Mouse (Mus musculus) layer of hippocampus, adult 9-11 months (tissue): ENCODE data around the gene Magi1.
A peak's percentile ranks its signal among the peaks of the same experiment; 100 is the strongest.

Experiments
- DNase-seq: peaks from one replicate; pipeline ENCODE4 v3.0.0; 2022

Gene Magi1

DNA sequence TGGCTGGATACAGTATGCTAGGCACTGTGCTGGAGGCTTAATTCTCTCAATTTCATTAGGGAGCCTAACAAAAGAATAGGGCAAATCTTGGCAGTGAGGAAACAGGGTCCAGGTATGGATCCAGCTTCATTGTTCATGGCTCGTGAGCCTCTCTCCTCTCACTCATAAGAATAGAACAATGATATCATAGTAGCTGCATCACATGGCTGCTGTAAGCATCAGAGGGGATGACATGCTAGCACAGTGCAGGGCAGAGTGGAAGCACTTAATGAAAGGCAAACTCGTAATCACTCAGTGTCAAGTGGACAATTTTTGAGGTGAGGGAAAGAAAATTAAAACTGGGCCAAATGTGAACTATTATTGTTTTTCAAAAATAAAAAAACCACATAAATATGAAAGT is 337.1 kb downstream of the Magi1 start:
- DNase-seq: no peak

DNA sequence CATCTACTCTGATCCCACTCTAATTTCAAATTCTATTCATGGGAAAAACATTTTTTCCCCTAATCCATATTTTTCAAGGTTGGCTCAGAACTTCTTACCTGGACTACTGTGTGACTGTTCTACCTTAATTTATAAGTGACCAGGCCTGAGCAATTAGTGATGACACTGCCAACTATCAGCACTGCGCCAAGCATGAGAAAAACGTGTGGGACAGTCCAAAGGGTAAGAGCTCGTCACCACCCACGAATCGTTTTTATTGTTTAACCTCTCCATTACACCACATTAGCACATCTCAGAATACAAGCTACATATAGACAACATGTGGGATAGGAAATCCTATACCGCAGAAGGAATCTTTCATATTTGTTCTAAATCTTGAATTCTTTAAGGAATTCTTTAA is 347.4 kb downstream of the Magi1 start:
- no peak for DNase-seq

- DNase-seq: no peak
Observed at GRCm38 (mm10) chr6:93935793-93936192, 347.9 kb downstream of the Magi1 start.

DNA sequence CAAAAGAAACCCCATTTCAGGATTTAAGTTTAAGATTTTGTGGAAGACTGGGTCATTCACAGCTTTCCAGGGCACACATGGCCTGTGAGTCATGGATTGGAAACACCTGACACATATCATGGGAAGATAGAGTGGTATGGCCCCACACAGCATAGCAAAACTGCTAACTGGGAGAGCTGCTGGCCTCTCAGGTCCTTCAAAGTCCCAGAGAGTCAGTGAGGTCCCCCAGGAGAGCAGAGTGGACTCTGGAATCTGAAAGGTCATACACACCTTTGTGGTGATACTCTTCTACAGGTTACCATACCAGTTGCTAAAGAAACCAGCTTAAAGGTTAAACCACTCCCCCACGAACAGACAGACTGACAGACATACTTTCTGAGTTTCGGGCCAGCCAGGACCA is 349.0 kb downstream of the Magi1 start:
- DNase-seq: no peak

DNA sequence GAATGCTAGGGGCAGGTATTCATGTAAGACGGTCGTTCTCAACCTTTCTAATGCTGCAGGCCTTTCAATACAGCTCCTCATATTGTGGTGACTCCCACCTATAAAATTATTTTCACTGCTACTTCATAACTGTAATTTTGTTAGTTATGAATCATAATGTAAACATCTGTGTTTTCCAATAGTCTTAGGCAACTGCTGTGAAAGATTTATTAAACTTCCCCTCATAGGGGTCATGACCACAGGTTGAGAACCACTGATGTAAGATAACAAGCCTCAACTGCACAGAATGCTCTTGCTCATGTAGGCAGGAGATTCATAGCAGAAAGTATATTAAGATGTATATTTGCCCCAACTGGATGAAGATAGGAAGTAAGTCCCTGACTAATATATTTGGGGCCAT is 359.1 kb downstream of the Magi1 start:
- DNase-seq: no peak

DNA sequence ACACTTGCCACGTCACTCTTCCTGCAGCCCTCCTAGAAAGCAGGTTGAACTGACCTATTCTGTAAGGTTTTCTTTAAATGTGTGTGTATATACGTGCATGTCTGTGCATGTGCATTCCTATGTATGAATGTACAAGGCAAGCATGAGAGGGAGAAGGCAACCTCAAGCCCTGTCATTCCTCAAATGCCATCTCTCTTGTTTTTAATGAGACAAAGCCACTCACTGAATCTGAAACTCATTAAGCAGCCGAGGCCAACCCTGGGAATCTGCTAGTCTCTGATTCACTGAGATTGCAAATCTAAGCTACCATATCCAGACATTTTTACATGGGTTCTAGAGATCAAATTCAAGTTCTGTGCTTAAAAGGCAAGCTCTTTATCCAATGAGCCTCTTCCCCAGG is 359.7 kb downstream of the Magi1 start:
- DNase-seq: no peak

DNA sequence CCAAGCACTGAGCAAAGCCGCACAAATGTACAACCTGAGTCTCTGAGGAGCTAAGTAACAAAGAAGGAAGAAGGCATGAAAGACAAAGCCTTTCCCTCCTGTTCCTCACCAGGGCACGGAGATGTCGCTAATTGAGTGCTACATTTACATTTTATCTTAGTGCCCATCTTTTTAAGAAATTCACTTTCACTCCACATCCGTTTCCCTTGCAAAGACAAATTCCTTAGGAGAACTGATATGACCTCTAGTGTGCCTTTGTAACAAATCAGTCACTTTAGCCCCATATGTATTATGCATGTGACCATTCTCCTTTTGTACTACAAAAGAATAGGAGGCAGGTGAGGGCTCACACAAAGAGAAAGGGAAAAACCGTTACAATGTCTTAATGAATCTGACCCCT is 360.4 kb downstream of the Magi1 start:
- DNase-seq: no peak

GRCm38 (mm10) chr6:93922931-93923330 is 360.8 kb downstream of the Magi1 start:
- no peak for DNase-seq

DNA sequence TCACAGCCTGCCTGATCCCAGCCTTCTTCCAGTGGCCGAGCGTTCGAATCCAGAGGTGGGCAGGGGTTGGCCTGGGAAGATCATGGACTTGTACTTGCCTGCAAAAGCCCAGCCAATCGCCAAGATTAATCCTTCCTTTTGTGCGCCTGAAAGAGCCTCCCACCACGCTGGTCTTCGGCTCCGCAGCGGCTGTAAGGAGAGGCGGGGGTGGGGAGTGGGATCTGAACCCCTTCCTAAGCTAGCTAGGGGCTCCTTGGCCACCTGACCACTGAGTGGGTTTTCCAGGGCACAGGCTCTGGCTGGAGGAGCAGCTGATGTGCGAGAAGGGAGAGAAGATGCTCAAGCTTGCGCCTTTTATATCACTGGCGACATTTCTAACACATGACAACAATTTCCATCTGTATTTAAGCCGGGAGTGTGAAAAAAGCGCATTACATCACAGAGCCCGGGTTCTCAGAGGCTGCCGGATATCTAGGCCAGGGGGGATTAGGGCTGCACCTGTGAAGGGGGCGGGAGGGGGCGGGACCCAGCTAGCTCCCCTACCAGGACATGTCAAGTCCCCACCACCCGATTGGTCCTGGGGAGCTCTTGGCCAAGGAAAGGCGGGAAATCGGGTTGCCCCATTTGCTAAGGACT is 370.4 kb downstream of the Magi1 start:
- DNase-seq: peak; percentile 21

- DNase-seq: peak; percentile 62
Observed at GRCm38 (mm10) chr6:93912582-93913225, 371.0 kb downstream of the Magi1 start.

GRCm38 (mm10) chr6:93912003-93912581 is 371.6 kb downstream of the Magi1 start:
- DNase-seq: peak; percentile 11

GRCm38 (mm10) chr6:93911420-93911819 is 372.3 kb downstream of the Magi1 start:
- DNase-seq: no peak

DNA sequence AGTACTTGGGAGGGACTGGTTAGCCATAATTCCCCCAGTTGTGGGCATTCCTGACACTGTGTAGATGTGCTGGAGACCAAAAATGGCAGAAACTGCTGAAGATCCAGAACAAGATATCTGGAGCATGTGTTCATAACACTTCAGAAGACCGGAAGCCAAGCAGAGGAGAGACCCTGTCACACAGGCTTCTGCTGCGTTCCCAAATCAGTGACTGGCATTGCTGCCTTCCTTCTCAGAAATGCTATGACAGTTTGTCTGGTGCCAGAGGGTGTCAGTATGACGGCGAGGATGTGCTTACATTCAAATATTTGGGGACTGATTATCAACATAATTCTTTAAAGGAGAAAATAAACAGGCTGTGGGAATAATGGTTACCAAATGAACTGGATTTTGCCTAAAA is 373.7 kb downstream of the Magi1 start:
- no peak for DNase-seq

- DNase-seq: no peak
Observed at GRCm38 (mm10) chr6:93904987-93905386, 378.7 kb downstream of the Magi1 start.

DNA sequence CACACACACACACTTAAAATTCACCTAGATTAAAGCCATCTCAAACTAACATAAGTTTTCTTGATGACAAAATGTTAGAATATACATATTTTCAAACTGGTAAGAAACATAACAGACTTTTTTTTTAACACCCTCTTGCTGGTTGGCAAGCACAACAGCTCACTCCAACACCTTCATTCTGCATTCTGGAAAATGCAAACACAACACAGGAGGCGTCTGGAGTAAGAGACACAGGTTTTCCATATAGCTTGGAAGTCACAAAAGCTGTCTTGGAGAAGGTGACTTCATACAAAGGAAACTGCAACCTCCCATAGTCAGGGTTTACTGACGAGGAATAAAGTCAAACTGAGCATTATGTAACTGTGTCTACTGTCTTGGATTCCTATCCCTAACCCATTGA is 381.5 kb downstream of the Magi1 start:
- peak; percentile 5 for DNase-seq

GRCm38 (mm10) chr6:93901408-93901807 is 382.3 kb downstream of the Magi1 start:
- DNase-seq: no peak

DNA sequence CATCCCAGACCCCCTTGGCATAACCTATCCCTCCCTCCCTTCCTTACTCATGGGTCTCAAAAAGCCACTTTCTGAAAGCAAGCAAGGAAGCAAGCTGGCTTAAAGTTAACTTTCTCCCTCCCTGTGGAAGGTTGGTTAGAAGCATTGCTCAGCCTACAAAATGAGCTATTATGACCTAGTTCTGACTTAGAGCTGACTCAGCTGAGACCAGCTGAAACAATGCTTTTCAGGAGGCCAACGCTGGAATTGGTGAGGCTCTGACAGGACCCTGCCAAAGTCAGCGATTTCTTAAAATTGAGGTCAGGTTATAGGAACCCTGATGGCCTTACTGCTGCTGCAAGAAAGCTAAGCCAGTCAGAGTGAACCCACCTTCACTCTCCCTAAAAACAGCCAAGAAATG is 386.2 kb downstream of the Magi1 start:
- no peak for DNase-seq

DNA sequence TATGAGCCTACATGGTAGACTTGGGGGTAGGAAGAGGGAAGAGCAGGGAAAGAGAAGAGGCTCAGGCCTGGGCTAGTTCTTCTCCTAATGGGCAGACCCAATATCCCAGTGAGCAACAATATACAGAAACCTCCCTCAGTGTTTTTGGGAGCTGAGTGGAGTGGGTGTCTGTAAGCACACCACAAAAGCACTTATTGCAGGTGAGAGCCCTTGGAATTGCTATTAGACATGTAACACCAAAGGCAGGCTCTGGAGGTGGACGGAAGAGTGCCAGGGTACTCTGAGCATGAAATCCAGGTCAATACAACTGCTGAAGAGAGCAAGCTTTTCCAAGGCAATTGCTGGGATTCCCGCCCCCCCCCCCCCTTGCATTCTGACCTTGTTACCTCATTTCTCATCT is 388.0 kb downstream of the Magi1 start:
- no peak for DNase-seq

GRCm38 (mm10) chr6:93893956-93894355 is 389.8 kb downstream of the Magi1 start:
- no peak for DNase-seq

- DNase-seq: no peak
Observed at GRCm38 (mm10) chr6:93892922-93893321, 390.8 kb downstream of the Magi1 start.

- no peak for DNase-seq
Observed at GRCm38 (mm10) chr6:93890011-93890410, 393.7 kb downstream of the Magi1 start.

- DNase-seq: no peak
Observed at GRCm38 (mm10) chr6:93877337-93877736, 406.4 kb downstream of the Magi1 start.

GRCm38 (mm10) chr6:93874936-93875335 is 408.8 kb downstream of the Magi1 start:
- DNase-seq: no peak

DNA sequence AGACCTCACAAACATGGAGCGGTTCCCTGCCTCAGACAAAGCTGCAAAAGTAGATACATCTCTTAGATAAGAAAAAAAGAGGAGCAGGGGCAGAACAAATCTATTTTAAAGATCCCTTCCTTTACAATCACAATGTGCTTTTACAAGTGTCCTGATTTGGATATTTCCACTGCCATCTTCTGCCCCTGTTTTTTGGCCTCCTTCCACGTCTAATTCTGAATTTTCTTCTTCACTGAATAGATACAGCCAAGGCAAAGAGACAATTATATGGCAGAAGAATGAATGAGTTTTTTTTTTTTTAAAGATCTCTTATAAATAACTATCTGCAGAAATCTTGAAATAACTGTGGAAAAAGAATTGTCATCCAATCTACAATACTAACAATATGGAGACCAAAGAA is 409.3 kb downstream of the Magi1 start:
- DNase-seq: no peak

DNA sequence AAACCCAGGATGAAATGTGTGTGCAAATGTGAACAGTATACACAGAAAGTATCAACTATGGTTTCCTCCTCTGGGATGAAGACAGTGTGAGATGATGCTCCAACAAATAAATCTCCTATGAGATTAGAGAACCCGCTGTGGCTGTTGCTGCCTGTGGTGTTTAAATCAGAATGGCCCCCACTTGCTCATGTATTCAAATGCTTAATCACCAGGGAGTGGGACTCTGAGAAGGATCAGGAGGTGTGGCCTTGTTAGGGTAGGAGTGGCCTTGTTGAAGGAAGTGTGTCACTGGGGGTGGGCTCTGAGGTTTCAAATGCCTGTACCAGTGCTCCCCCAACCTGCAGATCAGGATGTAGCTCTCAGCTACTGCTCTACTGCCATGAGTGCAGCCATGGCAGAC is 410.2 kb downstream of the Magi1 start:
- no peak for DNase-seq
